Mouse (Mus musculus): ENCODE results near the gene Cptp. TPM values are rescaled to one million over a fixed set of nuclear protein-coding genes. Genes with fewer than 3 reads are reported as not detected.

The Cptp gene
- total RNA-seq, 2 experiments from 2014 or later, result 29.6 to 30.8 TPM

DNA sequence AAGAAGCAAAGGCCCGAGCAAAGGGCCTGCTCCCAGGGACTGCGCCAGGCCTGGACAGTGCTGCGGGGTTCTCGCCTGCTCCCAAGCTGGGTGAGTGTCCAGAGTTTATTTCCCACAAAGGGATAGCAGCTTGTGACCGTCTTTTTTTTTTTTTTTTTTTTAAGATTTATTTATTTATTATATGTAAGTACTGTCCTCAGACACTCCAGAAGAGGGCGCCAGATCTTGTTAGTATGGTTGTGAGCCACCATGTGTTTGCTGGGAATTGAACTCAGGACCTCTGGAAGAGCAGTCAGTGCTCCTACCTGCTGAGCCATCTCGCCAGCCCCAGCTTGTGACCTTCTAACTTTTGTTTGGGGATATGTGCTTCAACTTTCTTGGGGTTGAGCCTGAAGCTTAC is 48.2 kb downstream of the Cptp start:
- intact Hi-C loops (cut with DNase I), result no loop called here
- DNase-seq (ENCODE audit: extremely low spot score in 1 of 2, low spot score in 2 of 2), result no peak

DNA sequence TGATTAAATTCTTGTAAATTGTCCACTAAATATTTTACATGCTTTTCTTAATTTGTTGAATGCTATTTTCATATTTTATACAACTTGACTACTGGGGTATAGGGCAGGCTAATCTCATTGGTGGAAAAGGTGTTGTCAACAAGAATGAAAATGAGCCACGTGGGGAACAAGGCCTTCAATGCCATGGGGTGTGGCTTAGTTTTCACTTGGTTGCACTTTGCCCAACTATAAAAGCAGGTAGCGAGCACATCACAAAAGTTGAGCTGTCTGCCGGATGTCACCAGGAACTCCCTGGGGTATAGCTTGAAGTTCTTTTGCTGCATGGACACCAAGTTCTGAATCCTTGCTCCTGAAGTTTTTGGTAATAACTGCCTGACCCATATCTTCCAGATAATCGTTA is 51.7 kb downstream of the Cptp start:
- intact Hi-C loops (cut with DNase I), result no loop called here

More for the DNA sequence above, 51.7 kb downstream of the Cptp start:
- no peak for DNase-seq (ENCODE audit: extremely low spot score in 1 of 2, low spot score in 2 of 2)

Small RNA genes within 50 kb of the gene (microRNA-seq; reads per million reads assigned to microRNA genes)
- not detected for gene Gm22991

Other genes with a start within 250 kb of the Cptp start
- 10 to 100 TPM; 42.0 to 51.4 TPM for gene Cdk11b, start 244.6 kb downstream of the Cptp start, total RNA-seq (2021)
- gene Gm10563, start 224.0 kb downstream of the Cptp start, total RNA-seq (2021), result not detected
- 1 to 10 TPM; 2.1 to 2.2 TPM for gene Mmp23, start 216.1 kb downstream of the Cptp start, total RNA-seq (2021)
- 100 to 1,000 TPM in 1 of 2 experiments, 10 to 100 TPM in 1; 98.4 to 100 TPM for gene Mib2, start 200.2 kb downstream of the Cptp start, total RNA-seq (2021)
- gene Fndc10, start 175.1 kb downstream of the Cptp start, total RNA-seq (2021), result 10 to 100 TPM; 20.2 to 22.2 TPM
- gene Ssu72, start 164.6 kb downstream of the Cptp start, total RNA-seq (2021), result 10 to 100 TPM; 82.3 to 85.4 TPM
- 10 to 100 TPM; 63.6 to 68.8 TPM for gene Tmem240, start 134.6 kb downstream of the Cptp start, total RNA-seq (2021)
- gene Atad3a, start 108.3 kb downstream of the Cptp start, total RNA-seq (2021), result 10 to 100 TPM; 56.0 to 57.9 TPM
- 10 to 100 TPM; 14.6 to 19.3 TPM for gene Vwa1, start 94.7 kb downstream of the Cptp start, total RNA-seq (2021)
- gene Tmem88b, start 83.6 kb downstream of the Cptp start, total RNA-seq (2021), result 1 to 10 TPM; 3.0 to 5.4 TPM
- gene Ankrd65, start 79.0 kb downstream of the Cptp start, total RNA-seq (2021), result not detected
- gene Mrpl20, start 66.6 kb downstream of the Cptp start, total RNA-seq (2021), result 100 to 1,000 TPM; 103 to 111 TPM
- 10 to 100 TPM; 68.7 to 71.2 TPM for gene Ccnl2, start 57.0 kb downstream of the Cptp start, total RNA-seq (2021)
- gene Aurkaip1, start 38.2 kb downstream of the Cptp start, total RNA-seq (2021), result 10 to 100 TPM; 81.6 to 82.6 TPM
- gene Mxra8, start 29.8 kb downstream of the Cptp start, total RNA-seq (2021), result 10 to 100 TPM; 10.6 to 14.1 TPM
- 10 to 100 TPM; 70.6 to 74.2 TPM for gene Dvl1, start 22.0 kb downstream of the Cptp start, total RNA-seq (2021)
- gene Tas1r3, start 6.1 kb downstream of the Cptp start, total RNA-seq (2021), result under 1 TPM; 0.13 to 0.22 TPM
- gene Ints11, start 106 bp upstream of the Cptp start, total RNA-seq (2021), result 10 to 100 TPM; 38.3 to 39.8 TPM
- 10 to 100 TPM; 66.0 to 71.2 TPM for gene Pusl1, start 22.3 kb upstream of the Cptp start, total RNA-seq (2021)
- gene Acap3, start 22.4 kb upstream of the Cptp start, total RNA-seq (2021), result 100 to 1,000 TPM; 144 to 146 TPM
- gene Ube2j2, start 74.4 kb upstream of the Cptp start, total RNA-seq (2021), result 10 to 100 TPM; 84.9 to 93.8 TPM
- 10 to 100 TPM; 19.2 to 20.9 TPM for gene C1qtnf12, start 92.9 kb upstream of the Cptp start, total RNA-seq (2021)
- 10 to 100 TPM; 11.4 to 11.8 TPM for gene B3galt6, start 123.2 kb upstream of the Cptp start, total RNA-seq (2021)
- 100 to 1,000 TPM; 136 to 139 TPM for gene Sdf4, start 123.4 kb upstream of the Cptp start, total RNA-seq (2021)
- gene Tnfrsf4, start 144.4 kb upstream of the Cptp start, total RNA-seq (2021), result 1 to 10 TPM in 1 of 2 experiments, under 1 TPM in 1; 0.32 to 1.4 TPM
- gene Tnfrsf18, start 156.7 kb upstream of the Cptp start, total RNA-seq (2021), result not detected
- not detected for gene Ttll10, start 190.0 kb upstream of the Cptp start, total RNA-seq (2021)
- 10 to 100 TPM; 26.5 to 27.9 TPM for gene 9430015G10Rik, start 240.5 kb upstream of the Cptp start, total RNA-seq (2021)

Data from left cerebral cortex, postnatal 10 days (tissue).